Mouse (Mus musculus): ENCODE data around the gene Map2k1.

- TF ChIP-seq POLR2A (IDR thresholded peaks at IDR 0.05; ENCODE audit: borderline replicate concordance, insufficient read depth, low read length) (no peak), CTCF (IDR thresholded peaks at IDR 0.05; ENCODE audit: borderline replicate concordance, insufficient read depth, low read depth, low read length) (no peak)
These were observed 81.2 kb downstream of the Map2k1 start for GRCm38 (mm10) chr9:64172145-64172815.
